Mouse (Mus musculus) heart, embryonic 10.5 days (tissue): Measurements from ENCODE around the gene Crot. TPM values are rescaled to one million over a fixed set of nuclear protein-coding genes. Genes with fewer than 3 reads are reported as not detected.
A peak's percentile ranks its signal among the peaks of the same experiment; 100 is the strongest.

Experiments
- DNase-seq: peaks from one replicate; pipeline ENCODE4 v3.0.0-alpha.2; 2017; ENCODE audit warnings: low spot score
- H3K27ac ChIP-seq: fragments of 300-500 bp; sonication (generic); 2 replicates; pipeline ENCODE4 v1.5.1; 2016; ENCODE audit warnings: mild to moderate bottlenecking
- H3K27me3 ChIP-seq: fragments of 300-500 bp; sonication (generic); 2 replicates; pipeline ENCODE4 v1.6.1; 2016; ENCODE audit warnings: mild to moderate bottlenecking; ENCODE audit not compliant: poor library complexity, insufficient read depth, severe bottlenecking
- H3K36me3 ChIP-seq: fragments of 300-500 bp; sonication (generic); 2 replicates; pipeline ENCODE4 v1.6.1; 2016; ENCODE audit warnings: mild to moderate bottlenecking, moderate library complexity
- H3K4me1 ChIP-seq: fragments of 300-500 bp; sonication (generic); 2 replicates; pipeline ENCODE4 v1.6.1; 2016; ENCODE audit warnings: mild to moderate bottlenecking
- H3K4me3 ChIP-seq: fragments of 300-500 bp; sonication (generic); 2 replicates; pipeline ENCODE4 v1.5.1; 2016; ENCODE audit warnings: mild to moderate bottlenecking, moderate library complexity
- H3K9me3 ChIP-seq: fragments of 300-500 bp; sonication (generic); 2 replicates; pipeline ENCODE4 v1.6.1; 2016; ENCODE audit warnings: mild to moderate bottlenecking, moderate library complexity
- WGBS: fragments of 180-500 bp; shearing (Covaris S2); methylation state at CpG from one replicate; pipeline ENCODE4 v1.1.7; 2016; 5-methylcytosine and 5-hydroxymethylcytosine counted together
- polyA plus RNA-seq: library from polyadenylated mRNA; unstranded; fragments of >200 nt; fragmentation: Nextera tagmentation; extraction: Ambion mirVana; gene quantifications from 2 replicates; pipeline ENCODE4 v1.2.1, GENCODE M21; 2016

Crot gene
- polyA plus RNA-seq: 36.3 and 37.7 TPM in 2 replicates

GRCm38 (mm10) chr5:8996686-8997512, at the start of gene Crot:
Gene Crot, minus strand, starts transcription at chr5:8997324.
- Histone ChIP-seq H3K36me3 (peaks cover 17% of the 10 kb centered on the region; the same call in 1 of the 2 replicates), H3K4me1 (peaks cover 2% of the 10 kb centered on the region; the same call in 1 of the 2 replicates), H3K4me3 (peak within 1 kb of the TSS; percentile 80), H3K9me3 (no peaks in the 10 kb centered on the region), H3K27me3 (no peaks in the 10 kb centered on the region), H3K27ac (peak within 1 kb of the TSS; percentile 94)
- DNase-seq: peak; percentile 98
- under 1% methylated on average over 48 of the region's 57 CpGs for WGBS

GRCm38 (mm10) chr5:9045904-9046303, 48.8 kb upstream of the Crot start:
- Histone ChIP-seq H3K4me1 (no peaks in the 10 kb centered on the region), H3K27ac (no peak overlapping the region), H3K9me3 (no peaks in the 10 kb centered on the region), H3K36me3 (no peaks in the 10 kb centered on the region), H3K27me3 (no peaks in the 10 kb centered on the region), H3K4me3 (no peak overlapping the region)
- no peak for DNase-seq
- 85% methylated on average over 8 of the region's 8 CpGs for WGBS

- H3K4me3 ChIP-seq: no peak overlapping the region
Measured at GRCm38 (mm10) chr5:9044821-9045220, 47.7 kb upstream of the Crot start.

GRCm38 (mm10) chr5:9043582-9044267, 46.6 kb upstream of the Crot start:
- 79% methylated on average over 8 of the region's 8 CpGs for WGBS
- H3K36me3 ChIP-seq: no peaks in the 10 kb centered on the region
- no peaks in the 10 kb centered on the region for H3K4me1 ChIP-seq
- DNase-seq: no peak
- H3K27ac ChIP-seq: no peak overlapping the region
- no peak overlapping the region for H3K4me3 ChIP-seq
- no peaks in the 10 kb centered on the region for H3K9me3 ChIP-seq
- no peaks in the 10 kb centered on the region for H3K27me3 ChIP-seq

More at GRCm38 (mm10) chr5:9044821-9045220, 47.7 kb upstream of the Crot start:
- no peaks in the 10 kb centered on the region for H3K36me3 ChIP-seq
- no peak overlapping the region for H3K27ac ChIP-seq
- H3K27me3 ChIP-seq: no peaks in the 10 kb centered on the region
- no peak for DNase-seq
- 67% methylated on average over 2 of the region's 2 CpGs for WGBS
- H3K4me1 ChIP-seq: no peaks in the 10 kb centered on the region
- no peaks in the 10 kb centered on the region for H3K9me3 ChIP-seq

GRCm38 (mm10) chr5:9042721-9043416, 45.7 kb upstream of the Crot start:
- no peaks in the 10 kb centered on the region for H3K36me3 ChIP-seq
- 76% methylated on average over 10 of the region's 10 CpGs for WGBS
- H3K27me3 ChIP-seq: no peaks in the 10 kb centered on the region
- no peak for DNase-seq
- H3K27ac ChIP-seq: no peak overlapping the region
- no peaks in the 10 kb centered on the region for H3K4me1 ChIP-seq
- H3K9me3 ChIP-seq: no peaks in the 10 kb centered on the region
- no peak overlapping the region for H3K4me3 ChIP-seq

- WGBS: 65% methylated on average over 3 of the region's 3 CpGs
- Histone ChIP-seq H3K36me3 (no peaks in the 10 kb centered on the region), H3K27me3 (no peaks in the 10 kb centered on the region), H3K27ac (no peak overlapping the region), H3K9me3 (no peaks in the 10 kb centered on the region), H3K4me1 (no peaks in the 10 kb centered on the region), H3K4me3 (no peak overlapping the region)
- no peak for DNase-seq
Measured at GRCm38 (mm10) chr5:9040665-9041215, 43.6 kb upstream of the Crot start.

GRCm38 (mm10) chr5:9039978-9040377, 42.9 kb upstream of the Crot start:
- no peak for DNase-seq
- Histone ChIP-seq H3K4me1 (no peaks in the 10 kb centered on the region), H3K27ac (no peak overlapping the region), H3K9me3 (no peaks in the 10 kb centered on the region), H3K27me3 (no peaks in the 10 kb centered on the region), H3K4me3 (no peak overlapping the region), H3K36me3 (no peaks in the 10 kb centered on the region)
- 64% methylated on average over 7 of the region's 7 CpGs for WGBS

GRCm38 (mm10) chr5:9037292-9037691, 40.2 kb upstream of the Crot start:
- no peak for DNase-seq
- WGBS: 71% methylated on average over 4 of the region's 4 CpGs
- H3K27me3 ChIP-seq: no peaks in the 10 kb centered on the region
- no peaks in the 10 kb centered on the region for H3K36me3 ChIP-seq
- no peak overlapping the region for H3K4me3 ChIP-seq
- H3K27ac ChIP-seq: no peak overlapping the region
- no peaks in the 10 kb centered on the region for H3K4me1 ChIP-seq
- H3K9me3 ChIP-seq: no peaks in the 10 kb centered on the region

- H3K9me3 ChIP-seq: no peaks in the 10 kb centered on the region
- no peaks in the 10 kb centered on the region for H3K36me3 ChIP-seq
- no peaks in the 10 kb centered on the region for H3K27me3 ChIP-seq
- WGBS: 84% methylated on average over 4 of the region's 4 CpGs
- no peak overlapping the region for H3K27ac ChIP-seq
- H3K4me1 ChIP-seq: no peaks in the 10 kb centered on the region
- H3K4me3 ChIP-seq: no peak overlapping the region
- no peak for DNase-seq
Measured at GRCm38 (mm10) chr5:9035457-9035856, 38.3 kb upstream of the Crot start.

GRCm38 (mm10) chr5:9034535-9034934, 37.4 kb upstream of the Crot start:
- Histone ChIP-seq H3K4me1 (no peaks in the 10 kb centered on the region), H3K27me3 (no peaks in the 10 kb centered on the region), H3K27ac (no peak overlapping the region), H3K4me3 (no peak overlapping the region), H3K9me3 (no peaks in the 10 kb centered on the region), H3K36me3 (no peaks in the 10 kb centered on the region)
- DNase-seq: no peak
- WGBS: 92% methylated on average over 9 of the region's 9 CpGs

GRCm38 (mm10) chr5:9033843-9034242, 36.7 kb upstream of the Crot start:
- no peaks in the 10 kb centered on the region for H3K9me3 ChIP-seq
- WGBS: 87% methylated on average over 5 of the region's 5 CpGs
- no peak overlapping the region for H3K27ac ChIP-seq
- H3K4me3 ChIP-seq: no peak overlapping the region
- DNase-seq: no peak
- H3K27me3 ChIP-seq: no peaks in the 10 kb centered on the region
- H3K4me1 ChIP-seq: no peaks in the 10 kb centered on the region
- H3K36me3 ChIP-seq: no peaks in the 10 kb centered on the region

- no peaks in the 10 kb centered on the region for H3K27me3 ChIP-seq
- H3K27ac ChIP-seq: no peak overlapping the region
- 82% methylated on average over 1 of the region's 1 CpGs for WGBS
- H3K4me3 ChIP-seq: no peak overlapping the region
- no peaks in the 10 kb centered on the region for H3K9me3 ChIP-seq
- no peaks in the 10 kb centered on the region for H3K4me1 ChIP-seq
- no peak for DNase-seq
- no peaks in the 10 kb centered on the region for H3K36me3 ChIP-seq
Measured at GRCm38 (mm10) chr5:9032641-9033040, 35.5 kb upstream of the Crot start.
